Mouse (Mus musculus) C2C12 (cell line): Measurements from ENCODE around the gene H2-D1. TPM values are rescaled to one million over a fixed set of nuclear protein-coding genes. Genes with fewer than 3 reads are reported as not detected.

Experiments
- H3K27me3 ChIP-seq: one replicate; pipeline ENCODE4 v1.6.1; 2011; ENCODE audit not compliant: control insufficient read depth, insufficient read depth, insufficient read length
- H3K36me3 ChIP-seq: one replicate; pipeline ENCODE4 v1.6.1; 2011; ENCODE audit not compliant: control insufficient read depth, insufficient read depth
- H3K4me3 ChIP-seq: one replicate; pipeline ENCODE4 v1.5.1; 2011; ENCODE audit warnings: mild to moderate bottlenecking, control low read depth; ENCODE audit not compliant: poor library complexity, insufficient read depth, severe bottlenecking
- H3K79me2 ChIP-seq: one replicate; pipeline ENCODE4 v1.6.1; 2011; ENCODE audit not compliant: control insufficient read depth, insufficient read depth
- H3K79me3 ChIP-seq: one replicate; pipeline ENCODE4 v1.6.1; 2011; ENCODE audit warnings: low read depth, control low read depth
- H3ac ChIP-seq: one replicate; pipeline ENCODE3; 2011; ENCODE audit warnings: low read depth; ENCODE audit not compliant: control insufficient read depth, insufficient read length
- CEBPB ChIP-seq: IDR thresholded peaks from one replicate; pipeline ENCODE4 v1.6.1; 2011; ENCODE audit warnings: low read depth, mild to moderate bottlenecking, control low read depth, moderate library complexity
- CTCF ChIP-seq: IDR thresholded peaks from one replicate; pipeline ENCODE4 v1.5.1; 2011; ENCODE audit not compliant: control insufficient read depth, insufficient read depth, insufficient read length
- FOSL1 ChIP-seq: IDR thresholded peaks from one replicate; pipeline ENCODE4 v1.8.0; 2011; ENCODE audit warnings: mild to moderate bottlenecking, low read length; ENCODE audit not compliant: poor library complexity, insufficient read depth, severe bottlenecking
- MAX ChIP-seq: IDR thresholded peaks from one replicate; pipeline ENCODE4 v1.6.1; 2011; ENCODE audit warnings: mild to moderate bottlenecking, control low read depth
- MYOD1 ChIP-seq: IDR thresholded peaks from one replicate; pipeline ENCODE4 v1.6.1; 2011; ENCODE audit warnings: low read depth; ENCODE audit not compliant: control insufficient read depth, insufficient read length
- MYOG ChIP-seq: IDR thresholded peaks from one replicate; pipeline ENCODE4 v1.6.1; 2011; ENCODE audit not compliant: control insufficient read depth, insufficient read length; ENCODE audit errors: extremely low read depth
- USF1 ChIP-seq: IDR thresholded peaks from one replicate; pipeline ENCODE4 v1.6.1; 2011; ENCODE audit warnings: low read depth, mild to moderate bottlenecking, control low read depth, moderate library complexity
- polyA plus RNA-seq: library from polyadenylated mRNA; unstranded; fragments of >200 nt; fragmentation: generic; extraction: Trizol; gene quantifications from one replicate; pipeline ENCODE4 v1.2.1, GENCODE M21; 2012; ENCODE audit warnings: missing spikeins

Gene H2-D1
- polyA plus RNA-seq, 1 experiment: 23.5 TPM

DNA sequence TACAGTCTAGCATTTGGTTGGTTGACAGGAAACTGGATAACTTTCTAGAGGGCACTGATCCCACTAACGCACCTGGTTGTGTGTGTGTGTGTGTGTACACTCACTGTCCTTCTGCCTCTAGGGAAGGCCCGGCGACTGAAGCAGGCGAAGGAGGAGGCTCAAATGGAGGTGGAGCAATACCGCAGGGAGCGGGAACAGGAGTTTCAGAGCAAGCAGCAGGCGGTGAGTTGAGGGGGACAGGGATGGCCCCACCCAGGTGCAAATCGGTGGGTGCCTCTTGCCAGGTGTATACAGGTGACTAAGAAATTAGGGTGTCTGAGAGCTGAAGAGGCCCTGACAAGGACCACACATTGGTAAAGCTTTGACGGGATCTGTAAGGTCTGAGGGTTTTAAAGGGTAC lies 25.5 kb upstream of the H2-D1 start:
- Histone ChIP-seq H3K79me3 (peaks cover 15% of the 10 kb centered on the region), H3K79me2 (peaks cover 38% of the 10 kb centered on the region), H3ac (no peak overlapping the region), H3K36me3 (peaks cover 16% of the 10 kb centered on the region), H3K4me3 (no peak overlapping the region), H3K27me3 (no peaks in the 10 kb centered on the region)
- TF ChIP-seq CEBPB (no peak), USF1 (no peak), FOSL1 (no peak), CTCF (no peak), MYOG (no peak), MAX (no peak)

DNA sequence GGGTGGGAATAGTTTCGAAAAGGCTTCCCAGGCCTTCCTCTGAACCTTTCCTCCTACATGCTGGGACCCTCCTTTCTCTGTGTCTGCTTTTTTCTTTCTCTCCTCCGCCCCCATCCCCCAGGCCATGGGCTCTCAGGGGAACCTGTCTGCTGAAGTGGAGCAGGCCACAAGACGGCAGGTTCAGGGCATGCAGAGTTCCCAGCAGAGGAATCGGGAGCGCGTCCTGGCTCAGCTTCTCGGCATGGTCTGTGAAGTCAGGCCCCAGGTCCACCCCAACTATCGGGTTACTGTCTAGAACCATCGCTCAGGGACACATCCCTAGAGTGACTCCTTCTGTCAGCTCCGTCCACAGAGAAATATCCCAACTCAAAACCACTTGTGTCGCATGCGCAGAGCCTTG lies 25.0 kb upstream of the H2-D1 start:
- Histone ChIP-seq H3K4me3 (no peak overlapping the region), H3K79me3 (peaks cover 19% of the 10 kb centered on the region), H3K79me2 (peaks cover 38% of the 10 kb centered on the region), H3K27me3 (no peaks in the 10 kb centered on the region), H3ac (no peak overlapping the region), H3K36me3 (peaks cover 12% of the 10 kb centered on the region)
- TF ChIP-seq CEBPB (no peak), CTCF (no peak), FOSL1 (no peak), MAX (no peak), MYOG (no peak), USF1 (no peak), MYOD1 (no peak)

DNA sequence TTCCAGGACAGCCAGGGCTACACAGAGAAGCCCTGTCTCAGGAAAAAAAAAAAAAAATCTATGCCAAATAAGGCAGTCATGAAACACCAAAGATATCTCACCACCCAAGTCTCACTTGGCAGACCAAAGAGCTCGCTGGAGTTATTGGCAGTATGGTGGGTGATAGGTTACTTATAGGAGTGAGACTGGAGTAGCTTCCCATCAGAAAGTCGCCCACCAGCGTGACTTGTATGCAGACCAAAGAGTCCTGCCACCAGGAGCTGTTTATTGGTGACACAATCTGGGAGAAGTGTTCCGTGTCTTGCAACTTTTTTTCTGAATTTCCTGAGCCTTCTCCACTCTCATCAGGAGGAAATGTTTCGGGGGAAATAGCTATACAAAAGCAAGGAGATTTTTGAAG lies 22.8 kb upstream of the H2-D1 start:
- TF ChIP-seq MYOD1: no peak
- no peak for TF ChIP-seq CTCF
- TF ChIP-seq CEBPB: no peak
- TF ChIP-seq MYOG: no peak
- no peak for TF ChIP-seq FOSL1
- TF ChIP-seq USF1: no peak
- no peak for TF ChIP-seq MAX
- H3K36me3 ChIP-seq: peaks cover 20% of the 10 kb centered on the region
- H3ac ChIP-seq: no peak overlapping the region
- H3K4me3 ChIP-seq: no peak overlapping the region
- H3K27me3 ChIP-seq: no peaks in the 10 kb centered on the region
- peaks cover 27% of the 10 kb centered on the region for H3K79me3 ChIP-seq
- H3K79me2 ChIP-seq: peaks cover 38% of the 10 kb centered on the region

DNA sequence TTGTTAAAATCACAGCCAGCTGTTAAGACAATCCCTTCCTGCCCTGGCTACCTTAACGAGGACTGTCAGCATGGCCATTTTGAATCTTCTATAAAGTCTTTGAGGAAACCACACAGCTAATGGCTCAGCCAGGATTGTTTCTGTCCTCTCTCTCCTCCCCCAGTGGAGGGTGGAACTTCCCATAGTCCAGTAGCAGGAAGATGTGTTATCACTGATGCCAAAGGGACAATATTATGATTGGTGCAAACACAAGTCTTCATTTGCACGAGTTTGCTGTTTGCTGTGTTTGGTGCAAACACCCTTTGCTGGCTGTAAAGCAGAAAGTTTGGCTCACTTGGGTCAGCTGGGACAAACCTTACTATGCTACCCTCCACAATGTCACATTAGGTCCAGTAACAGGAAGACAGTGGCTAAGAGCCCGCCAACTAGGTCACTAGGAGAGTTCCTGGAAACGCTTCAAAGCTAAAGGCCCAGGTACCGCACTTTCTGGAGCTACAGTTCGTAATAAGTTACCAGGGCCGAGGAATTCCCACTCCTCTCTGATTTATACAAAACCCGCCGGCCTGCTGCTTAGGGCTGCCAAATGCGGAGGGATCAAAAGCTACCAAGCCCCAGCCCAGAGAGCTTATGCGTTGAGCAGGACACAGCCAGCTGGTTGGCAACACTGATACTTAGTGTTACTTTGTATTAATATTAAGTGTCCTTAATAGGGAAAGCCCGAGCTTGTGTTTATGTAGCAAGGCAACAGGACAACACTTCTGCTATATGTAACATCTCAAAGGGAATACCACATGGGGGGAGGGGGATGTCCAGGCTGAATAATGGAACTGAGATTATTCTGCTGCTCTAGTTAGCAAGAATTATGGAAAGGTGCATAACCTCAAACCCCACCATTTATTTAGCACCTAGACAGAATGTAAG lies 21.9 kb upstream of the H2-D1 start:
- Histone ChIP-seq H3K4me3 (peak overlapping the region; percentile 91), H3K79me3 (peaks cover 37% of the 10 kb centered on the region), H3ac (peak overlapping the region; percentile 39), H3K79me2 (peaks cover 41% of the 10 kb centered on the region), H3K27me3 (no peaks in the 10 kb centered on the region), H3K36me3 (peaks cover 29% of the 10 kb centered on the region)
- no peak for TF ChIP-seq CTCF

DNA sequence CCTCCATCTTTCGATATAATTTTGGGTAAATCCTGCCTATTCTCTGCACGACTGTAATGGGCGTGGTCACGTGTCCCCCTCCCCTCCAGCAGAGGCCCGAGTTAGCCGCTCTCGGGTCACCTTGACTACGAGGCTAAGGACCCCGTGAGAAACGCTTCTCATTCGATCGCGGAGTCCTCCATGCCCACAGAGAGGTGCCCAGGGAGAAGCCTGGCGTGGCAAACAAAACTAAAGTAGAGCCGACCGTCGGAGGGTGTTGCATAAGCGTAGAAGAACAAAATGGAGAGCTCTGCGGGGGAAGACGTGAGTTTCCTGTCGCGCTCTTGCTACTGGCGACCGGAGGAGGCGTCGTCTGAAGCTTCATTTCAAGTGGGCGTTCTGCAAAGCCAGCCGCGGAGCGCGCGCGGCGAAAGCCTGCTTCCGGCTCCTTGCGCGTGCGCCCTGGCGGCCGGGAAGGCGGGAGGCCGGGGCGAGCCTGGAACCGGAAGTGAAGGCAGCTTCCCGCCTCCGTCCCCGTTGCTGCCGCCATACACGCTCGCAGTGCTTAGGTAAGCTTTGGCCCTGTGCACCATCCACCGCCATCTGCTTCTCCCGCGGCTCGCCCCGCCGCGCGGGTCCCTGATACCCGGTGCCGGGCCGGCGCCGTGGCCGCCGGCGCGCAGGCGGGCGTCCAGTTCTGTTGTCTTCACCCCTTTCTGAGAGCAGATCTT lies 21.1 kb upstream of the H2-D1 start, which contains the start of gene Ddx39b:
Ddx39b (plus strand) TSS at position 442 of the 710 bp plus-strand sequence.
- Histone ChIP-seq H3K79me3 (peaks cover 44% of the 10 kb centered on the region), H3K27me3 (no peaks in the 10 kb centered on the region), H3K4me3 (peak within 1 kb of the TSS; percentile 91), H3K79me2 (peaks cover 49% of the 10 kb centered on the region), H3K36me3 (peaks cover 37% of the 10 kb centered on the region), H3ac (peak within 1 kb of the TSS; percentile 95)
- TF ChIP-seq FOSL1: no peak
- TF ChIP-seq USF1: peak; percentile 98
- TF ChIP-seq MYOG: no peak
- peak; percentile 82 for TF ChIP-seq MAX
